Mouse (Mus musculus) erythroblast, embryonic 14.5 days (primary cell): ENCODE results near the gene Fars2. TPM values are rescaled to one million over a fixed set of nuclear protein-coding genes. Genes with fewer than 3 reads are reported as not detected.

Experiments
- H3K27me3 ChIP-seq: 2 replicates; pipeline ENCODE4 v1.6.1; 2012; ENCODE audit warnings: inconsistent platforms; ENCODE audit not compliant: control insufficient read depth
- H3K36me3 ChIP-seq: 2 replicates; pipeline ENCODE4 v1.6.1; 2012; ENCODE audit warnings: mild to moderate bottlenecking, inconsistent platforms; ENCODE audit not compliant: control insufficient read depth
- H3K4me1 ChIP-seq: 2 replicates; pipeline ENCODE4 v1.6.1; 2012; ENCODE audit warnings: inconsistent platforms; ENCODE audit not compliant: control insufficient read depth
- H3K4me3 ChIP-seq: replicated peaks from 2 replicates; pipeline ENCODE3; 2012; ENCODE audit warnings: moderate library complexity, mild to moderate bottlenecking, inconsistent platforms
- H3K9me3 ChIP-seq: 2 replicates; pipeline ENCODE4 v1.6.1; 2012; ENCODE audit warnings: low read length, inconsistent platforms, mixed read lengths; ENCODE audit not compliant: control insufficient read depth
- GATA1 ChIP-seq: IDR thresholded peaks from 2 replicates; pipeline ENCODE4 v1.6.1; 2012; ENCODE audit warnings: low read length, inconsistent platforms, mixed read lengths
- TAL1 ChIP-seq: IDR thresholded peaks from 3 replicates; pipeline ENCODE4 v1.6.1; 2012; ENCODE audit warnings: low read length, inconsistent platforms, mixed read lengths
- polyA plus RNA-seq: library from polyadenylated mRNA; stranded (reverse); fragments of >175 nt; gene quantifications from 2 replicates; pipeline ENCODE4 v1.2.3, GENCODE M21; 2012

Fars2 gene
- polyA plus RNA-seq, 1 experiment, result 7.4 TPM

DNA sequence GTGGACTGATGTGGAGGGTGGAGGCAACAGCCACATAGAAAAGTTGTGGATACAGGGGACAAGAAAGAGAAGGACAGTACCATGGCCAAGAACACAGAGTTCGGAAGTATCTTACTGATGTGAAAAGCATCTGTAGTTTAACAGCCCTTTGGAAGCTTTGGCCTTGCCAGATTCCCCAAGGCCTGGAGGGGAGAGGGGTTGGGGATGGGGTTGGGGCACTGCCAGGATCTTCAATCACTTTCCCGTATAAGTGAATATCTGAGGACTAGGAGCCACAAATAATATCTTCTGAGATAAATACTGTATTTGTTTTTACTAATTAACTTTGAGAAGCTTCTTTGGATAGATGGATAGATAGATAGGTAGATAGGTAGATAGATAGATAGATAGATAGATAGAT is 351.8 kb downstream of the Fars2 start:
- H3K9me3 ChIP-seq, result no peaks in the 10 kb centered on the region
- no peaks in the 10 kb centered on the region for H3K27me3 ChIP-seq
- H3K4me3 ChIP-seq, result no peak overlapping the region
- TF ChIP-seq GATA1, result no peak
- no peak for TF ChIP-seq TAL1
- H3K4me1 ChIP-seq, result no peaks in the 10 kb centered on the region
- H3K36me3 ChIP-seq, result no peaks in the 10 kb centered on the region

- no peaks in the 10 kb centered on the region for H3K36me3 ChIP-seq
- no peaks in the 10 kb centered on the region for H3K27me3 ChIP-seq
- no peaks in the 10 kb centered on the region for H3K4me1 ChIP-seq
- TF ChIP-seq GATA1 (no peak), TAL1 (no peak)
- H3K4me3 ChIP-seq, result no peak overlapping the region
- no peaks in the 10 kb centered on the region for H3K9me3 ChIP-seq
Observed at GRCm38 (mm10) chr13:36469412-36470125, 352.4 kb downstream of the Fars2 start.

- H3K36me3 ChIP-seq, result no peaks in the 10 kb centered on the region
- no peaks in the 10 kb centered on the region for H3K4me1 ChIP-seq
- H3K4me3 ChIP-seq, result no peak overlapping the region
- no peak for TF ChIP-seq GATA1
- no peaks in the 10 kb centered on the region for H3K27me3 ChIP-seq
- H3K9me3 ChIP-seq, result no peaks in the 10 kb centered on the region
Observed at GRCm38 (mm10) chr13:36477648-36478047, 360.4 kb downstream of the Fars2 start.

DNA sequence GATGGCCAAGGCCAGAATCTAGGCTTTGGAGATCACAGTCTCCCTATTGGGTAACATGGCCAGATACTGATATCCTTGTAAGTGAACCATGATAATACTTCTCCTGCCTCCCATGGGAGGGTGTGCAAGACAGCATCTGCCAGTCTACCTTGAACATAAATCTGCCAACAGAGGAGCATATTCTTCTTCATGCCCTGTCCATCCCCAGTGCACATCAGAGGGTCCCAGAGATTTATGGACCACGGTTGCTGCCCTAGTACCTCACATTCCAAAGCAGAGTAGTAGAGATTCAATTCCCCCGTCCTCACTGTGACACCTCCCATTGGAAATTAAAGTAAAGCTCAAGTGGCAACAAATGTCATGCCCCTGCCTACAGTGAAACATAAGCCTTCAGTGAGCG is 361.0 kb downstream of the Fars2 start:
- H3K4me1 ChIP-seq, result no peaks in the 10 kb centered on the region
- no peaks in the 10 kb centered on the region for H3K36me3 ChIP-seq
- H3K27me3 ChIP-seq, result no peaks in the 10 kb centered on the region
- TF ChIP-seq TAL1 (no peak), GATA1 (no peak)
- H3K4me3 ChIP-seq, result no peak overlapping the region
- no peaks in the 10 kb centered on the region for H3K9me3 ChIP-seq

DNA sequence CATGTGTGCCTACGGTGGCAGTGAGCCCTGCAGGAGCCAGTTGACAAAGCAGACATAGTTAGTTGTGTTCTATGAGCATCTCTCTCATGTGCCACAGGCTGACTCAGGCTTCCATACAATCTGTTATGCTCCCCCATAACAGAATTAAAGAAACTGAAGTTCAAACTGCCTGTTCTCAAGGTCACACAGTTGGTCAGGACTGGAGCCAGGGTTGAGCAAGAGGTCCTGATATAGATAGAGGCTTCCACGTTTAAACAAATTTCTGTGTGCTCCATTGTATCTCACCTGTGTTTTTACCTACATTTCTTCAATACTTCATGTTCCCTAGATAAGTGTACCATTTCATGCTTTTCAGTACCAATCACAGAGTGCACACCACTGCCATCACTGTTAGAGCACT is 362.9 kb downstream of the Fars2 start:
- no peak overlapping the region for H3K4me3 ChIP-seq
- H3K9me3 ChIP-seq, result no peaks in the 10 kb centered on the region
- TF ChIP-seq GATA1 (no peak), TAL1 (no peak)
- H3K27me3 ChIP-seq, result no peaks in the 10 kb centered on the region
- no peaks in the 10 kb centered on the region for H3K4me1 ChIP-seq
- H3K36me3 ChIP-seq, result no peaks in the 10 kb centered on the region

DNA sequence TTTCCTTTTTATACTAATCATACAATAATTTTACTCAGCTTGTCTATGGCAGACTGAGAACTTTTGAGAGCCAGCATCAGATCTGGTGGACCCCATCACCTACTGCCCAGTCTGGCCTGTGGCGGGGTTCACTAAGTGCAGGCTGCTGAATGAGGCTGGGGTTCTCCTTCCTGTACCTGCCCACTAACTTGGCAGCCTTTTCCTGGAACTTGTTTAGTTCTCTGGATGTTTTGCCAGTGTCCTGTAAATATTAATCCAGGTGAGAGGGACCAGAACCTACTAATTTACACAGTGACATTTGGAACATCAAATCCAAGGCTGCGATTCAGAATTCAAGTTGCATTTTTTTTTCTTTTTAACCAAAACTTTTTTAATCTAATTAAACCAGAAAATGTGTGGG is 367.2 kb downstream of the Fars2 start:
- Histone ChIP-seq H3K4me1 (no peaks in the 10 kb centered on the region), H3K27me3 (no peaks in the 10 kb centered on the region), H3K9me3 (no peaks in the 10 kb centered on the region), H3K36me3 (no peaks in the 10 kb centered on the region), H3K4me3 (no peak overlapping the region)
- TF ChIP-seq TAL1 (no peak), GATA1 (no peak)

DNA sequence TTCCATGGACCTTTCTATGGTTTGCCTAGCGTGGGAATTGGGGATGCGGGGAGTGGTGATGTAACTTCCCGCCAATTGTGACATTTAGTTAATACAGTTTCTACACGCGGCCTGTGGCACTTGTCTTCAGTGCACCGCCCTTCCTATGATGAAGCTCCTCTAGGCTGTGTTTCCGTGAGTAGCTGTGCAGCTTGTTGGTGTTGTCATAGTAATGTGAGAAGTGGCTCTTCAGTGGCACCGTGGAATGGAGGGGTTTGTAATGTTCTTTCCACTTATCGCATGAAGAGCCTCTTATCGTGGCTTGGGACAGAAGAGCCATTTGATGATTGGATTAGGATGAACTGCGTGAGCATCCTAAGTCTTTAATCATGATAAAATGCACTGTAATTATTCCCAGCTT is 369.5 kb downstream of the Fars2 start:
- no peak overlapping the region for H3K4me3 ChIP-seq
- H3K4me1 ChIP-seq, result no peaks in the 10 kb centered on the region
- no peak for TF ChIP-seq GATA1
- no peak for TF ChIP-seq TAL1
- no peaks in the 10 kb centered on the region for H3K27me3 ChIP-seq
- H3K36me3 ChIP-seq, result no peaks in the 10 kb centered on the region
- no peaks in the 10 kb centered on the region for H3K9me3 ChIP-seq

- TF ChIP-seq TAL1, result no peak
- TF ChIP-seq GATA1, result no peak
- no peaks in the 10 kb centered on the region for H3K9me3 ChIP-seq
- no peaks in the 10 kb centered on the region for H3K36me3 ChIP-seq
- H3K4me3 ChIP-seq, result no peak overlapping the region
- H3K4me1 ChIP-seq, result no peaks in the 10 kb centered on the region
- no peaks in the 10 kb centered on the region for H3K27me3 ChIP-seq
Observed at GRCm38 (mm10) chr13:36489365-36489764, 372.2 kb downstream of the Fars2 start.

DNA sequence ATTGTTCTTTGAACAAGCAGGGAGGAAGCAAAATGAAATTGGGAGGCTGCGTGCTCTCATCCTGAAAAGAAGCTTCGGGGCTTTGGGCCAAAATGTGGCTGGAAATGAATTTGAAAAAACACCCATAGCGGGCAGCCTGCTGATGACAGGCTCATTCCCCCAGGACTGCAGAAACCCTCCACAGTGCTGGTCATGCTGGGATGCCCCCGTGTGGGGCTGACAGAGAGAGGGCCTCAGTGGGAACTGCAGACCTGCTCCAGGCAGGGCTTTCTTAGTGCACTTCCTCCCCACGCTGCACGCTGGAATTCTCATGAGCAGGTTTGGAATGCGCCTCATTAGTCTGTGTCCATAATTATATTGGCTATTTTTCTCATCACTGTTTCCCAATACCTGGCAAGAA is 373.4 kb downstream of the Fars2 start:
- Histone ChIP-seq H3K4me1 (no peaks in the 10 kb centered on the region), H3K36me3 (no peaks in the 10 kb centered on the region), H3K9me3 (no peaks in the 10 kb centered on the region), H3K27me3 (no peaks in the 10 kb centered on the region), H3K4me3 (no peak overlapping the region)
- no peak for TF ChIP-seq GATA1
- TF ChIP-seq TAL1, result no peak

DNA sequence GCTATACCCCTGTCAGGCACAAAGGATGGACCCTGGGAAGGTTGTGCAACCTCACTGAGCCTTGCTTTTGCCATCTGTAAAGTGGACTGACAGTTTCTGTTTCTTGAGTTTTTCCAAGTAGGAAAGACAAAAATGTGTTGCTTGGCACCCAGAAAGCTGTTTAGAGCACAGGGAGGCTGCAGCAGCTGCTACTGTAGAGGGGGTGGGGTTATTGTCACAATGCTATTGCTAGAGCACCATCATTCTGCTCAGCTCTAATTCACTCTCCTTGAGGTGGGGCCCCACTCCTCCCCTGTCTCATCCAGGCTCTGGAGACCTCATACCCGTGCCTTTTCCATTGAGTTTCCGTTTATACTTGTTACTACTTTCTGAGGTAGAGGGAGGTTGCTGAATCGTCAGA is 375.2 kb downstream of the Fars2 start:
- Histone ChIP-seq H3K36me3 (no peaks in the 10 kb centered on the region), H3K27me3 (no peaks in the 10 kb centered on the region), H3K4me1 (no peaks in the 10 kb centered on the region), H3K4me3 (no peak overlapping the region), H3K9me3 (no peaks in the 10 kb centered on the region)
- no peak for TF ChIP-seq GATA1

GRCm38 (mm10) chr13:36493294-36493693 is 376.1 kb downstream of the Fars2 start:
- Histone ChIP-seq H3K4me3 (no peak overlapping the region), H3K27me3 (no peaks in the 10 kb centered on the region), H3K4me1 (no peaks in the 10 kb centered on the region), H3K9me3 (no peaks in the 10 kb centered on the region), H3K36me3 (no peaks in the 10 kb centered on the region)
- TF ChIP-seq TAL1, result no peak
- TF ChIP-seq GATA1, result no peak
